Mouse (Mus musculus) megakaryocyte, embryonic 14.5 days (primary cell): ENCODE data around the gene Trub2.

Experiments used
- FLI1 ChIP-seq: IDR thresholded peaks from 2 replicates; pipeline ENCODE4 v1.6.1; 2012; ENCODE audit warnings: low read length, inconsistent platforms, mixed read lengths
- GATA1 ChIP-seq: IDR thresholded peaks from 3 replicates; pipeline ENCODE4 v1.6.1; 2012; ENCODE audit warnings: mixed read lengths, low read length, inconsistent platforms, borderline replicate concordance

GRCm38 (mm10) chr2:29819363-29819762 is 31.1 kb upstream of the Trub2 start:
- TF ChIP-seq GATA1, result no peak
- no peak for TF ChIP-seq FLI1
